Comparison of ENCODE assay signal across 11 mouse cellular contexts in genomic region chr15:31571906-31572722, GRCm38 (mm10). TPM values are rescaled to one million over a fixed set of nuclear protein-coding genes. Genes with fewer than 3 reads are reported as not detected.
DNase-seq lines count a peak whose midpoint lies in the region; ATAC-seq and TF ChIP-seq lines count a peak whose summit lies in the region.
"Had no signal": no experiment of that assay in that cellular context is flagged by ENCODE, and none has a peak within 500 bp of the region (broad histone marks: within the 10 kb centered on the region; RNA-seq: fewer than 3 reads in every experiment).

No protein-coding gene starts in this region.

- DNase-seq in MEL (ENCODE audit: low read depth, low spot score), result peak; percentile 53
- DNase-seq in layer of hippocampus, postnatal 14 days (ENCODE audit: low spot score in 2 of 2), result no peak
- DNase-seq in kidney, adult 9 months, result no peak
- DNase-seq: layer of hippocampus, postnatal 36 days; thymus, adult 2 months had no signal

- TF ChIP-seq RAD21 in MEL (IDR thresholded peaks at IDR 0.05; ENCODE audit: low read depth, low read length), result no peak

- H3K36me3 ChIP-seq in heart, embryonic 16.5 days (ENCODE audit: control insufficient read depth, insufficient read depth), result no peaks in the 10 kb centered on the region
- no peaks in the 10 kb centered on the region for H3K36me3 ChIP-seq in heart, embryonic 11.5 days (ENCODE audit: control insufficient read depth, insufficient read depth, low read length)
- H3K36me3 ChIP-seq in MEL (ENCODE audit: control insufficient read depth in 1 of 2, insufficient read depth in 2 of 2, low read length in 2 of 2), result peaks cover 0 to 19% of the 10 kb centered on the region in 2 experiments; a peak in 2 of 4 replicates
- H3K36me3 ChIP-seq in embryonic facial prominence, embryonic 13.5 days, result no peaks in the 10 kb centered on the region
- H3K36me3 ChIP-seq in limb, embryonic 13.5 days, result no peaks in the 10 kb centered on the region
- H3K36me3 ChIP-seq in forebrain, embryonic 13.5 days (ENCODE audit: poor library complexity, severe bottlenecking), result no peaks in the 10 kb centered on the region
- H3K36me3 ChIP-seq: midbrain, embryonic 12.5 days had no signal

- no peak overlapping the region for H3K9ac ChIP-seq in heart, embryonic 16.5 days (ENCODE audit: low read length)
- no peak overlapping the region for H3K9ac ChIP-seq in heart, embryonic 11.5 days (ENCODE audit: low read depth, low read length)
- no peak overlapping the region for H3K9ac ChIP-seq in MEL (ENCODE audit: control insufficient read depth, low read depth, low read length, poor library complexity, severe bottlenecking)
- no peak overlapping the region for H3K9ac ChIP-seq in embryonic facial prominence, embryonic 13.5 days
- H3K9ac ChIP-seq in limb, embryonic 13.5 days, result no peak overlapping the region
- no peak overlapping the region for H3K9ac ChIP-seq in forebrain, embryonic 13.5 days
- H3K9ac ChIP-seq: midbrain, embryonic 12.5 days had no signal

- peak overlapping the region; percentile 30; the same call in 1 of the 2 replicates for H3K27ac ChIP-seq in heart, embryonic 16.5 days (ENCODE audit: low read length)
- no peak overlapping the region for H3K27ac ChIP-seq in heart, embryonic 11.5 days (ENCODE audit: low read depth, low read length)
- H3K27ac ChIP-seq in MEL (ENCODE audit: control insufficient read depth, low read depth, low read length), result no peak overlapping the region
- peak overlapping the region; percentile 48 for H3K27ac ChIP-seq in embryonic facial prominence, embryonic 13.5 days
- peak overlapping the region; percentile 23; the same call in 1 of the 2 replicates for H3K27ac ChIP-seq in limb, embryonic 13.5 days
- no peak overlapping the region for H3K27ac ChIP-seq in forebrain, embryonic 13.5 days
- H3K27ac ChIP-seq: midbrain, embryonic 12.5 days had no signal

- TF ChIP-seq POLR2A in MEL (IDR thresholded peaks at IDR 0.05; ENCODE audit: control insufficient read depth in 1 of 2, insufficient read depth in 1 of 2, low read depth in 1 of 2, low read length in 2 of 2, poor library complexity in 1 of 2), result no peak

- no peak for TF ChIP-seq CTCF in MEL (IDR thresholded peaks at IDR 0.05 in 2 of 3, conservative IDR thresholded peaks at IDR 0.05 in 1 of 3; ENCODE audit: control insufficient read depth in 1 of 3, insufficient read depth in 1 of 3, low read depth in 2 of 3, low read length in 3 of 3, poor library complexity in 1 of 3, severe bottlenecking in 1 of 3)

- no peak overlapping the region for H3K4me2 ChIP-seq in heart, embryonic 16.5 days (ENCODE audit: low read depth, low read length)
- H3K4me2 ChIP-seq in heart, embryonic 11.5 days, result no peak overlapping the region
- H3K4me2 ChIP-seq in embryonic facial prominence, embryonic 13.5 days, result no peak overlapping the region
- no peak overlapping the region for H3K4me2 ChIP-seq in limb, embryonic 13.5 days (replicated peaks)
- no peak overlapping the region for H3K4me2 ChIP-seq in forebrain, embryonic 13.5 days
- H3K4me2 ChIP-seq: midbrain, embryonic 12.5 days had no signal

- no peak for TF ChIP-seq EP300 in MEL (IDR thresholded peaks at IDR 0.05; ENCODE audit: low read depth in 1 of 2, low read length in 2 of 2)

- WGBS in heart, embryonic 16.5 days, result 71% methylated on average over 16 of the region's 16 CpGs
- WGBS in heart, embryonic 11.5 days (ENCODE audit: insufficient replicate concordance), result 82% methylated on average over 16 of the region's 16 CpGs
- WGBS in embryonic facial prominence, embryonic 13.5 days, result 73% methylated on average over 16 of the region's 16 CpGs
- WGBS in limb, embryonic 13.5 days, result 67% methylated on average over 16 of the region's 16 CpGs
- WGBS in forebrain, embryonic 13.5 days, result 88% methylated on average over 16 of the region's 16 CpGs

- H3K4me1 ChIP-seq in heart, embryonic 16.5 days (ENCODE audit: control insufficient read depth, insufficient read depth, low read length), result peaks cover 16% of the 10 kb centered on the region
- peaks cover 12% of the 10 kb centered on the region for H3K4me1 ChIP-seq in heart, embryonic 11.5 days (ENCODE audit: control insufficient read depth, insufficient read depth, low read length)
- peaks cover 12 to 29% of the 10 kb centered on the region in 2 experiments for H3K4me1 ChIP-seq in MEL (ENCODE audit: control insufficient read depth in 1 of 2, insufficient read depth in 2 of 2, low read length in 2 of 2)
- peaks cover 25% of the 10 kb centered on the region for H3K4me1 ChIP-seq in embryonic facial prominence, embryonic 13.5 days
- peaks cover 28% of the 10 kb centered on the region for H3K4me1 ChIP-seq in limb, embryonic 13.5 days
- no peaks in the 10 kb centered on the region for H3K4me1 ChIP-seq in forebrain, embryonic 13.5 days
- H3K4me1 ChIP-seq: midbrain, embryonic 12.5 days had no signal

- no peaks in the 10 kb centered on the region for H3K9me3 ChIP-seq in heart, embryonic 16.5 days (replicated peaks; ENCODE audit: control insufficient read depth, low read length)
- H3K9me3 ChIP-seq in heart, embryonic 11.5 days (replicated peaks; ENCODE audit: control insufficient read depth, low read length), result no peaks in the 10 kb centered on the region
- no peaks in the 10 kb centered on the region for H3K9me3 ChIP-seq in MEL (replicated peaks; ENCODE audit: insufficient read depth, low read length)
- no peaks in the 10 kb centered on the region for H3K9me3 ChIP-seq in embryonic facial prominence, embryonic 13.5 days
- H3K9me3 ChIP-seq in limb, embryonic 13.5 days, result no peaks in the 10 kb centered on the region
- no peaks in the 10 kb centered on the region for H3K9me3 ChIP-seq in forebrain, embryonic 13.5 days (replicated peaks)
- H3K9me3 ChIP-seq: midbrain, embryonic 12.5 days had no signal

- H3K79me2 ChIP-seq in MEL (ENCODE audit: control insufficient read depth, insufficient read depth, low read length, poor library complexity), result no peaks in the 10 kb centered on the region

- no peak; the same call in 1 of the 2 replicates for ATAC-seq in heart, embryonic 16.5 days (replicated peaks; ENCODE audit: extremely low read depth, insufficient read depth, low FRiP score)
- no peak for ATAC-seq in heart, embryonic 11.5 days (replicated peaks; ENCODE audit: insufficient number of reproducible peaks, low FRiP score, low TSS enrichment)
- ATAC-seq in embryonic facial prominence, embryonic 13.5 days (ENCODE audit: insufficient number of reproducible peaks, insufficient read depth, low FRiP score, low TSS enrichment, low read depth), result peak; percentile 23; the same call in 1 of the 2 replicates
- ATAC-seq in limb, embryonic 13.5 days (ENCODE audit: low FRiP score, low read depth), result peak; percentile 76
- no peak for ATAC-seq in forebrain, embryonic 13.5 days

- H3K27me3 ChIP-seq in heart, embryonic 16.5 days (ENCODE audit: control insufficient read depth, insufficient read depth, low read length), result no peaks in the 10 kb centered on the region
- H3K27me3 ChIP-seq in heart, embryonic 11.5 days (ENCODE audit: control insufficient read depth, insufficient read depth, low read length), result no peaks in the 10 kb centered on the region
- H3K27me3 ChIP-seq in MEL (ENCODE audit: control insufficient read depth in 1 of 2, insufficient read depth in 2 of 2, low read length in 2 of 2), result no peaks in the 10 kb centered on the region
- no peaks in the 10 kb centered on the region for H3K27me3 ChIP-seq in embryonic facial prominence, embryonic 13.5 days
- H3K27me3 ChIP-seq in limb, embryonic 13.5 days, result no peaks in the 10 kb centered on the region
- H3K27me3 ChIP-seq in forebrain, embryonic 13.5 days, result no peaks in the 10 kb centered on the region; the same call in 1 of the 2 replicates
- H3K27me3 ChIP-seq: midbrain, embryonic 12.5 days had no signal

- no peak overlapping the region for H3K4me3 ChIP-seq in heart, embryonic 16.5 days (ENCODE audit: low read length)
- H3K4me3 ChIP-seq in heart, embryonic 11.5 days (ENCODE audit: low read depth, low read length), result no peak overlapping the region
- no peak overlapping the region for H3K4me3 ChIP-seq in MEL (ENCODE audit: control insufficient read depth in 1 of 2, insufficient read depth in 1 of 2, low read depth in 2 of 2, low read length in 2 of 2)
- H3K4me3 ChIP-seq in embryonic facial prominence, embryonic 13.5 days, result no peak overlapping the region
- no peak overlapping the region for H3K4me3 ChIP-seq in limb, embryonic 13.5 days
- H3K4me3 ChIP-seq in forebrain, embryonic 13.5 days, result no peak overlapping the region
- H3K4me3 ChIP-seq: midbrain, embryonic 12.5 days had no signal

RNA-seq across cellular contexts. Expression of gene Cmbl, which starts 6.9 kb away (rescaled TPM):
- 10.9 and 12.2 TPM in 2 replicates for polyA plus RNA-seq in heart, embryonic 16.5 days (2015; fragmentation: Nextera tagmentation; extraction: Ambion mirVana)
- polyA plus RNA-seq in heart, embryonic 11.5 days (2014; fragmentation: Nextera tagmentation; extraction: Ambion mirVana), result 6.6 and 8.5 TPM in 2 replicates
- 0.31 TPM in 1 of 2 replicates, not detected in the other for total RNA-seq in MEL (2012; rRNA removed)
- polyA plus RNA-seq in MEL (2012; ENCODE audit: insufficient read depth in 1 of 2, insufficient read length in 2 of 2, low read depth in 1 of 2, low replicate concordance in 2 of 2, missing spikeins in 1 of 2), result under 1 TPM in 1 of 2 experiments, not detected in 1; 0.22 TPM
- polyA plus RNA-seq in embryonic facial prominence, embryonic 13.5 days (2015; fragmentation: Nextera tagmentation; extraction: Ambion mirVana), result 2.4 and 2.7 TPM in 2 replicates
- 1.8 and 2.2 TPM in 2 replicates for polyA plus RNA-seq in limb, embryonic 13.5 days (2015; fragmentation: Nextera tagmentation; extraction: Ambion mirVana)
- polyA plus RNA-seq in forebrain, embryonic 13.5 days (2015; fragmentation: Nextera tagmentation; extraction: Ambion mirVana), result 2.1 TPM in 2 replicates
- 10 to 100 TPM; 12.3 to 16.0 TPM for total RNA-seq in layer of hippocampus, postnatal 14 days (2021)

RNA-seq across cellular contexts. Expression of gene Cct5, which starts 29.5 kb away (rescaled TPM):
- polyA plus RNA-seq in heart, embryonic 16.5 days (2015; fragmentation: Nextera tagmentation; extraction: Ambion mirVana), result 359 and 373 TPM in 2 replicates
- polyA plus RNA-seq in heart, embryonic 11.5 days (2014; fragmentation: Nextera tagmentation; extraction: Ambion mirVana), result 455 and 458 TPM in 2 replicates
- total RNA-seq in MEL (2012; rRNA removed), result 1,184 and 1,257 TPM in 2 replicates
- polyA plus RNA-seq in MEL (2012; ENCODE audit: insufficient read depth in 1 of 2, insufficient read length in 2 of 2, low read depth in 1 of 2, low replicate concordance in 2 of 2, missing spikeins in 1 of 2), result 100 to 1,000 TPM; 396 to 798 TPM
- polyA plus RNA-seq in embryonic facial prominence, embryonic 13.5 days (2015; fragmentation: Nextera tagmentation; extraction: Ambion mirVana), result 537 and 566 TPM in 2 replicates
- 545 and 552 TPM in 2 replicates for polyA plus RNA-seq in limb, embryonic 13.5 days (2015; fragmentation: Nextera tagmentation; extraction: Ambion mirVana)
- 600 and 616 TPM in 2 replicates for polyA plus RNA-seq in forebrain, embryonic 13.5 days (2015; fragmentation: Nextera tagmentation; extraction: Ambion mirVana)
- 100 to 1,000 TPM; 223 to 246 TPM for total RNA-seq in layer of hippocampus, postnatal 14 days (2021)

RNA-seq across cellular contexts. Expression of gene Fam173b, which starts 29.5 kb away (rescaled TPM):
- 14.4 and 14.8 TPM in 2 replicates for polyA plus RNA-seq in heart, embryonic 16.5 days (2015; fragmentation: Nextera tagmentation; extraction: Ambion mirVana)
- polyA plus RNA-seq in heart, embryonic 11.5 days (2014; fragmentation: Nextera tagmentation; extraction: Ambion mirVana), result 13.3 and 16.1 TPM in 2 replicates
- 26.2 and 29.2 TPM in 2 replicates for total RNA-seq in MEL (2012; rRNA removed)
- polyA plus RNA-seq in MEL (2012; ENCODE audit: insufficient read depth in 1 of 2, insufficient read length in 2 of 2, low read depth in 1 of 2, low replicate concordance in 2 of 2, missing spikeins in 1 of 2), result 10 to 100 TPM in 1 of 2 experiments, not detected in 1; 21.0 TPM
- 12.4 and 12.8 TPM in 2 replicates for polyA plus RNA-seq in embryonic facial prominence, embryonic 13.5 days (2015; fragmentation: Nextera tagmentation; extraction: Ambion mirVana)
- 11.4 and 11.9 TPM in 2 replicates for polyA plus RNA-seq in limb, embryonic 13.5 days (2015; fragmentation: Nextera tagmentation; extraction: Ambion mirVana)
- polyA plus RNA-seq in forebrain, embryonic 13.5 days (2015; fragmentation: Nextera tagmentation; extraction: Ambion mirVana), result 12.0 and 13.8 TPM in 2 replicates
- 10 to 100 TPM; 12.9 to 13.5 TPM for total RNA-seq in layer of hippocampus, postnatal 14 days (2021)

RNA-seq across cellular contexts. Expression of gene March6, which starts 41.3 kb away (rescaled TPM):
- polyA plus RNA-seq in heart, embryonic 16.5 days (2015; fragmentation: Nextera tagmentation; extraction: Ambion mirVana), result 29.0 and 31.3 TPM in 2 replicates
- 31.1 and 40.9 TPM in 2 replicates for polyA plus RNA-seq in heart, embryonic 11.5 days (2014; fragmentation: Nextera tagmentation; extraction: Ambion mirVana)
- total RNA-seq in MEL (2012; rRNA removed), result 37.9 and 42.8 TPM in 2 replicates
- polyA plus RNA-seq in MEL (2012; ENCODE audit: insufficient read depth in 1 of 2, insufficient read length in 2 of 2, low read depth in 1 of 2, low replicate concordance in 2 of 2, missing spikeins in 1 of 2), result 100 to 1,000 TPM in 1 of 2 experiments, 10 to 100 TPM in 1; 62.5 to 114 TPM
- polyA plus RNA-seq in embryonic facial prominence, embryonic 13.5 days (2015; fragmentation: Nextera tagmentation; extraction: Ambion mirVana), result 29.1 and 33.0 TPM in 2 replicates
- 28.7 and 32.0 TPM in 2 replicates for polyA plus RNA-seq in limb, embryonic 13.5 days (2015; fragmentation: Nextera tagmentation; extraction: Ambion mirVana)
- polyA plus RNA-seq in forebrain, embryonic 13.5 days (2015; fragmentation: Nextera tagmentation; extraction: Ambion mirVana), result 57.5 and 66.4 TPM in 2 replicates
- total RNA-seq in layer of hippocampus, postnatal 14 days (2021), result 100 to 1,000 TPM; 203 to 213 TPM

Comparison
In these comparisons a context has a peak if more than half of its experiments do, and no peak if none do; other contexts are left out.
1. H3K27ac ChIP-seq: peak in heart, embryonic 16.5 days (single experiment), embryonic facial prominence, embryonic 13.5 days (single experiment) and limb, embryonic 13.5 days (single experiment); none in heart, embryonic 11.5 days (single experiment), MEL (single experiment) and forebrain, embryonic 13.5 days (single experiment).
2. ATAC-seq: peak in embryonic facial prominence, embryonic 13.5 days (single experiment) and limb, embryonic 13.5 days (single experiment); none in heart, embryonic 16.5 days (single experiment), heart, embryonic 11.5 days (single experiment) and forebrain, embryonic 13.5 days (single experiment).